Mouse (Mus musculus) bone marrow macrophage, adult 2 months (primary cell): ENCODE measurements around the gene Msh2.

ENCODE experiments used
- CTCF ChIP-seq: IDR thresholded peaks from 2 replicates; pipeline ENCODE4 v1.5.1; 2012; ENCODE audit warnings: low read depth, mild to moderate bottlenecking, low read length, moderate library complexity
- POLR2A ChIP-seq: IDR thresholded peaks from 2 replicates; pipeline ENCODE4 v1.6.1; 2012; ENCODE audit warnings: mild to moderate bottlenecking, low read depth, low read length, borderline replicate concordance

DNA sequence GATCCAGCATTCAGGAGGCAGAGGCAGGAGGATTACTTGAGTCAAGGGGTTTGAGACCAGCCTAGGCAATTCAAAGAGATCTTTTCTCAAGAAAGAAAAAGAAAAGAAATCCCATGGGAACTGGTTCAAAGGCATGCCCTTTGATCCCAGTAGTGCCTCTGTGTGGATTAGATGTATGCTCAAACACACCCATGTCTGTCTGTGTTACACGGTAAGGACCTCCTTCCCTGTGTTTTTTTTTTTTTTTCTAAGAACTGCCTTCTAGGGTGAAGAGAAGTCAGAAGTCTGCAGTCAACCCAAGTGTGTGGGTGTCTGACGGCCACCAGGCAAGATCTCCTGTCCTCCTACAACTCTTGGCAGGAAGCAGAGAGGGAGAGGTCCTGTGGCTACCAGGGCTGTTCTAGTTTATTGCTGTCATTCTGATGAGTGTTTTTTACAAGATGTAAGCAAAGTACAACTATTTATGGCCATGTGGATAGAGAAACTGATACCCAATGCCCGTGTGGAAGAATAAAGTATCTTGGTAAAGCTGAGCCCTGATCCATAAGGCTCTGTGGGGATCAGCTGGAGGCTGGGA is 46.5 kb upstream of the Msh2 start:
- TF ChIP-seq CTCF (no peak), POLR2A (no peak)
